Mouse (Mus musculus): ENCODE results near the gene Gnai2.
"Not testable (repeated sequence)": the region's sequence is repeated elsewhere in the genome, so short reads cannot be mapped to it uniquely, and the experiment has no call there.

Gene Gnai2

GRCm38 (mm10) chr9:107565556-107565955 is 69.6 kb downstream of the Gnai2 start:
- DNase-seq, result not testable (repeated sequence)
